Mouse (Mus musculus) olfactory bulb, adult 2 months (tissue): Measurements from ENCODE around the gene Olfr133. TPM values are rescaled to one million over a fixed set of nuclear protein-coding genes. Genes with fewer than 3 reads are reported as not detected.
"Not testable (repeated sequence)": the region's sequence is repeated elsewhere in the genome, so short reads cannot be mapped to it uniquely, and the experiment has no call there.

Source experiments
- H3K27ac ChIP-seq: fragments of 200-500 bp; 2 replicates; pipeline ENCODE4 v1.5.1; 2012; ENCODE audit warnings: low read depth, low read length; ENCODE audit not compliant: insufficient read depth
- H3K4me1 ChIP-seq: fragments of 200-500 bp; 2 replicates; pipeline ENCODE4 v1.6.1; 2012; ENCODE audit warnings: low read length; ENCODE audit not compliant: control insufficient read depth, insufficient read depth
- H3K4me3 ChIP-seq: fragments of 200-500 bp; 2 replicates; pipeline ENCODE4 v1.5.1; 2012; ENCODE audit warnings: mild to moderate bottlenecking, low read depth, low read length, moderate library complexity; ENCODE audit not compliant: insufficient read depth
- CTCF ChIP-seq: fragments of 200-500 bp; IDR thresholded peaks from 2 replicates; pipeline ENCODE4 v1.5.1; 2012; ENCODE audit warnings: low read depth, mild to moderate bottlenecking, low read length, moderate library complexity; ENCODE audit not compliant: insufficient read depth
- POLR2A ChIP-seq: fragments of 200-500 bp; IDR thresholded peaks from 2 replicates; pipeline ENCODE4 v1.6.1; 2012; ENCODE audit warnings: mild to moderate bottlenecking, low read depth, low read length, moderate library complexity; ENCODE audit not compliant: insufficient read depth
- WGBS: fragments of 180-500 bp; shearing (Covaris S2); methylation state at CpG from one replicate; pipeline ENCODE4 v1.1.7; 2018; 5-methylcytosine and 5-hydroxymethylcytosine counted together
- polyA plus RNA-seq: library from polyadenylated mRNA; stranded (reverse); fragments of >200 nt; gene quantifications from 2 replicates; pipeline ENCODE4 v1.2.4, GENCODE M21; 2012; ENCODE audit warnings: low replicate concordance; ENCODE audit not compliant: missing spikeins, insufficient read depth, insufficient read length

Olfr133 gene
- polyA plus RNA-seq: not detected in 2 replicates

DNA sequence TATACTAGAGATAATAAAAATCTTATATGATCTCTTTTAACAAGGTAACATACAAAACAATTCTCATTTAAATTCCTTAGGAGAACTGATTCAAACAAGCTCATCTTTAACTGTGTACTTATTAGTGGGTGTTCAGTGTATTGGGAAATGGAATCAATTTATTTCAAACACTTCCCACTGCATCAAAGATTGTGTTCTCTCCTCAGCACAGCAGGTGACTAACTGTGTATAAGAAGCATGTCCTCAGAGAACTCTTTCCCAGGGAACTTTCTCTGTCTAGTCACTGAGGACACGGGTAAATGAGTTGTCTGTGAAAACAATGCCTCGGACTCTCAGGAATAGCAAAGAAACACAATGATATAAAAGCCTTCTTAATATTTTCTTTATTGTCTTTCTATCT is at the start of gene Olfr133:
Gene Olfr133 (plus strand): TSS at position 301 of the 400 bp plus-strand sequence.
- Histone ChIP-seq H3K27ac (no peak within 1 kb of the TSS), H3K4me1 (no peaks in the 10 kb centered on the region), H3K4me3 (no peak within 1 kb of the TSS)
- TF ChIP-seq POLR2A (no peak), CTCF (no peak)
- 61% methylated on average over 2 of the region's 2 CpGs for WGBS

DNA sequence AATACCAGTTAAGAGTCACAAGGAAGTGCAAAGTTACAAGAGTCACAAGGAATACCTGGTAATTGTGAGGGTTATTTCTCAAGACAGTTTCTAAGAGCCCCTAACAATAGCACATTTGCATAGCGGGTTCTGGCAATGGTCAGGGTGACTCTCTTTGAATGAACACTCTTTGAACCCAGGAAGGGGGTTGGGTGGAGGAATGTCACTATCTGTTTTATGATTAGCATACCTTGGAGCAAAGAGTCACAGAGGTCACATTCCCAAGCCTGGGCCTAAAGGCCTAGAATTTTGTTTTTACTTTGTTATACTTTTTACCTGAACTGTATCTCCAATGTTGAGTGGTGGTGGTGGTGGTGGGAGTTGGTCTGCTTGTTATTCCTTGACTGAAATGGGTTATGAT is 20.9 kb upstream of the Olfr133 start:
- H3K4me3 ChIP-seq, H3K4me1 ChIP-seq, H3K27ac ChIP-seq: not testable (repeated sequence)
- 74% methylated on average over 1 of the region's 1 CpGs for WGBS

DNA sequence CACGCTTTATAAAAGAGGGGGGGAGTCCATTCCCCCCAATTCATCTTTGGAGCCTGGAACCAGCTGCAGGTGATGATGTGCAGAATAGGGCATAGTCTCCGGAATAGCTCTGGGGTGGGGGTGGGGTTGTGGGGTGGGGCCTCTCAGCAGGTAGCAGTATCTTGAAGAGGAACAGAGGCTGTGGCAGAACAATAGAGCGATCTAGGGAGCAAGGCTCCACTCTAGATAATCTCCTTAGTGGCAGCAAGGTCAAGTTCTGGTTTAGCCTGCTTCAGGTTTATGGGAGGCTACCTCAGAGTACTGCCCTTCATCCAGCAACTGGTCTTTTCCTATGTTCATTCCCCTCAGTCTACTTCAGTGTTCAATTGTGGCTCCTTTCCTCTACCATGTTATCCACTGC is 19.7 kb upstream of the Olfr133 start:
- WGBS: 55% methylated on average over 3 of the region's 3 CpGs
- H3K4me1 ChIP-seq, H3K27ac ChIP-seq, H3K4me3 ChIP-seq: not testable (repeated sequence)

DNA sequence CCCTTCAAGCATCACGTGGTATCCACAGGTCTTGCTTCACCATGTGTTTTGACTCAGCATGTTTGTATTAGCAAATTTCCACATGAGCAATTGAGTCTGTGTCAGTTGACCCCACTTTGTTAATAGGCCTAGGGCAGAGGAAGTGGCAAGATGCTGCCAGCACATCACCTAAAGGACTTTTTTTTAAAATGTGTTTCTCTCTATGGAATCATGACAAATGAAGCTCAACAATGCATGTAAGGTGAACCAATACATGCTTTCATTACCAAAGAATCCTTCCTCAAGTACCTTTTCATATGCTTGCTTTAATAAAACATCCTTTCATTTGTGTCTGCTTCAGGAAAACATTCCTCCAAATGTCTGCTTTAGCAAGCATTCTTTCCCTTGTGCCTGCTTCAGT is 10.7 kb upstream of the Olfr133 start, which contains the start of gene Olfr132:
Gene Olfr132 (minus strand): TSS at position 101 of the 400 bp plus-strand sequence.
- Histone ChIP-seq H3K4me3 (no peak within 1 kb of the TSS), H3K27ac (no peak within 1 kb of the TSS), H3K4me1 (no peaks in the 10 kb centered on the region)
- WGBS: 62% methylated on average over 1 of the region's 1 CpGs
- TF ChIP-seq POLR2A (no peak), CTCF (no peak)

DNA sequence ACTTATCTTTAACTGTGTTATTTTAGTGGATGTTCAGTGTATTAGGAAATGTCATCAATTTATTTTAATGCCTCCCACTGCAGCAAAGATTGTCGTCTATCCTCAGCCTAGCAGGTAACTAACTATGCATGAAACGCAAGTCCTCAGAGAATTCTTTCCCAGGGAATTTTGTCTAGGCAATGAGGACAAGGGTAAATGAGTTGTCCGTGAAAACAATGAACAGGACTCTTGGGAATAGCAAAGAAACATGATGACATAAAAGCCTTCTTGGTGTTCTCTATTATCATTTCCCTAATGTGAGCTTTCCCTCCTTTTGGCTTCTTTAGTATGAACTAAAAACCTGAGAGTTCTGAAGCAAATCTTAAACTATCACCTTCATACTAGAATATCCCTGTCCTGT is 26.0 kb downstream of the Olfr133 start, which contains the start of gene Olfr134:
Gene Olfr134 (plus strand): TSS at position 301 of the 400 bp plus-strand sequence.
- 83% methylated on average over 3 of the region's 3 CpGs for WGBS
- no peak within 1 kb of the TSS for H3K27ac ChIP-seq
- no peak within 1 kb of the TSS for H3K4me3 ChIP-seq
- H3K4me1 ChIP-seq: no peaks in the 10 kb centered on the region
- TF ChIP-seq CTCF (no peak), POLR2A (no peak)

Other genes starting within 250 kb of the Olfr133 start
- not detected in 2 replicates for gene Olfr127, start 244.8 kb upstream of the Olfr133 start, polyA plus RNA-seq
- not detected in 2 replicates for gene Olfr128, start 224.7 kb upstream of the Olfr133 start, polyA plus RNA-seq
- not detected in 2 replicates for gene Olfr761, start 192.2 kb upstream of the Olfr133 start, polyA plus RNA-seq
- gene Olfr129, start 85.2 kb upstream of the Olfr133 start, polyA plus RNA-seq: not detected in 2 replicates
- gene Olfr130, start 81.4 kb upstream of the Olfr133 start, polyA plus RNA-seq: not detected in 2 replicates
- not detected in 2 replicates for gene Olfr131, start 56.6 kb upstream of the Olfr133 start, polyA plus RNA-seq
- gene Olfr132, start 10.8 kb upstream of the Olfr133 start, polyA plus RNA-seq: not detected in 2 replicates
- not detected in 2 replicates for gene Olfr134, start 26.1 kb downstream of the Olfr133 start, polyA plus RNA-seq
- gene Olfr135, start 59.1 kb downstream of the Olfr133 start, polyA plus RNA-seq: not detected in 2 replicates
- not detected in 2 replicates for gene Olfr138, start 115.8 kb downstream of the Olfr133 start, polyA plus RNA-seq
- not detected in 2 replicates for gene Olfr137, start 162.3 kb downstream of the Olfr133 start, polyA plus RNA-seq
- gene Olfr136, start 184.6 kb downstream of the Olfr133 start, polyA plus RNA-seq: not detected in 2 replicates